Mouse (Mus musculus) hindbrain, embryonic 12.5 days (tissue): ENCODE measurements around the gene Tgfbi. TPM values are rescaled to one million over a fixed set of nuclear protein-coding genes. Genes with fewer than 3 reads are reported as not detected.
A peak's percentile ranks its signal among the peaks of the same experiment; 100 is the strongest.

ENCODE experiments used
- ATAC-seq: fragments of 200-750 bp; cut with Nextera tagmentation; 2 replicates; pipeline ENCODE4 v1.8.0; 2017; ENCODE audit warnings: moderate TSS enrichment; ENCODE audit not compliant: low FRiP score
- H3K27ac ChIP-seq: fragments of 300-500 bp; sonication (generic); 2 replicates; pipeline ENCODE4 v1.5.1; 2016; ENCODE audit warnings: mild to moderate bottlenecking
- H3K27me3 ChIP-seq: fragments of 300-500 bp; sonication (generic); 2 replicates; pipeline ENCODE4 v1.6.1; 2016; ENCODE audit warnings: mild to moderate bottlenecking
- H3K36me3 ChIP-seq: fragments of 300-500 bp; sonication (generic); 2 replicates; pipeline ENCODE4 v1.6.1; 2016; ENCODE audit warnings: mild to moderate bottlenecking
- H3K4me1 ChIP-seq: fragments of 300-500 bp; sonication (generic); 2 replicates; pipeline ENCODE4 v1.6.1; 2016
- H3K4me2 ChIP-seq: fragments of 300-500 bp; sonication (generic); replicated peaks from 2 replicates; pipeline ENCODE4 v1.6.1; 2016; ENCODE audit warnings: mild to moderate bottlenecking
- H3K4me3 ChIP-seq: fragments of 300-500 bp; sonication (generic); 2 replicates; pipeline ENCODE4 v1.5.1; 2016; ENCODE audit warnings: mild to moderate bottlenecking
- H3K9ac ChIP-seq: fragments of 300-500 bp; sonication (generic); 2 replicates; pipeline ENCODE4 v1.6.1; 2016; ENCODE audit warnings: mild to moderate bottlenecking, moderate library complexity
- H3K9me3 ChIP-seq: fragments of 300-500 bp; sonication (generic); replicated peaks from 2 replicates; pipeline ENCODE4 v1.6.1; 2016; ENCODE audit warnings: mild to moderate bottlenecking
- WGBS: fragments of 180-500 bp; shearing (Covaris S2); methylation state at CpG from one replicate; pipeline ENCODE4 v1.1.7; 2016; 5-methylcytosine and 5-hydroxymethylcytosine counted together
- polyA plus RNA-seq: library from polyadenylated mRNA; unstranded; fragments of >200 nt; fragmentation: Nextera tagmentation; extraction: Ambion mirVana; gene quantifications from 2 replicates; pipeline ENCODE4 v1.2.1, GENCODE M21; 2016

The Tgfbi gene
- polyA plus RNA-seq, 1 experiment from 2014 or later = 65.5 TPM

GRCm38 (mm10) chr13:56645744-56646143, 36.4 kb downstream of the Tgfbi start:
- WGBS = 75% methylated on average over 6 of the region's 6 CpGs

GRCm38 (mm10) chr13:56647597-56648405, 38.5 kb downstream of the Tgfbi start:
- ATAC-seq = no peak
- Histone ChIP-seq H3K9me3 (no peaks in the 10 kb centered on the region), H3K4me2 (no peak overlapping the region), H3K4me1 (peaks cover 15% of the 10 kb centered on the region), H3K9ac (no peak overlapping the region), H3K4me3 (no peak overlapping the region), H3K27me3 (no peaks in the 10 kb centered on the region), H3K36me3 (no peaks in the 10 kb centered on the region), H3K27ac (peak overlapping the region; percentile 41; the same call in 1 of the 2 replicates)
- 74% methylated on average over 10 of the region's 10 CpGs for WGBS

More at GRCm38 (mm10) chr13:56645744-56646143, 36.4 kb downstream of the Tgfbi start:
- Histone ChIP-seq H3K27ac (no peak overlapping the region), H3K4me1 (peaks cover 15% of the 10 kb centered on the region), H3K9me3 (no peaks in the 10 kb centered on the region), H3K4me3 (no peak overlapping the region), H3K9ac (no peak overlapping the region), H3K27me3 (no peaks in the 10 kb centered on the region), H3K4me2 (no peak overlapping the region), H3K36me3 (no peaks in the 10 kb centered on the region)
- ATAC-seq = no peak

- Histone ChIP-seq H3K36me3 (no peaks in the 10 kb centered on the region), H3K4me3 (no peak overlapping the region), H3K4me1 (peaks cover 15% of the 10 kb centered on the region), H3K9me3 (no peaks in the 10 kb centered on the region), H3K27me3 (no peaks in the 10 kb centered on the region), H3K9ac (no peak overlapping the region), H3K27ac (no peak overlapping the region), H3K4me2 (no peak overlapping the region)
- 79% methylated on average over 2 of the region's 2 CpGs for WGBS
- no peak for ATAC-seq
These were observed 40.7 kb downstream of the Tgfbi start for GRCm38 (mm10) chr13:56650020-56650419.

GRCm38 (mm10) chr13:56652381-56652780, 43.1 kb downstream of the Tgfbi start:
- Histone ChIP-seq H3K9ac (no peak overlapping the region), H3K4me1 (peaks cover 15% of the 10 kb centered on the region), H3K36me3 (no peaks in the 10 kb centered on the region), H3K4me2 (no peak overlapping the region), H3K4me3 (no peak overlapping the region), H3K27ac (no peak overlapping the region), H3K27me3 (no peaks in the 10 kb centered on the region), H3K9me3 (no peaks in the 10 kb centered on the region)
- 62% methylated on average over 8 of the region's 8 CpGs for WGBS
- ATAC-seq = no peak

GRCm38 (mm10) chr13:56654176-56654575, 44.9 kb downstream of the Tgfbi start:
- whole genome bisulfite sequencing = 80% methylated on average over 5 of the region's 5 CpGs
- Histone ChIP-seq H3K9ac (no peak overlapping the region), H3K27ac (no peak overlapping the region), H3K4me1 (no peaks in the 10 kb centered on the region), H3K4me2 (no peak overlapping the region), H3K36me3 (no peaks in the 10 kb centered on the region), H3K4me3 (no peak overlapping the region), H3K27me3 (no peaks in the 10 kb centered on the region), H3K9me3 (no peaks in the 10 kb centered on the region)
- no peak for ATAC-seq

- WGBS = 39% methylated on average over 7 of the region's 7 CpGs
- Histone ChIP-seq H3K27ac (no peak overlapping the region), H3K4me1 (0 out of 2 replicates have a peak, but pooled peaks cover 4% of the 10 kb centered on the region)
These were observed 48.7 kb downstream of the Tgfbi start for GRCm38 (mm10) chr13:56657946-56658512.

GRCm38 (mm10) chr13:56658931-56659330, 49.6 kb downstream of the Tgfbi start:
- Histone ChIP-seq H3K27me3 (no peaks in the 10 kb centered on the region), H3K9ac (no peak overlapping the region), H3K4me1 (0 out of 2 replicates have a peak, but pooled peaks cover 4% of the 10 kb centered on the region), H3K27ac (no peak overlapping the region), H3K36me3 (no peaks in the 10 kb centered on the region), H3K4me2 (no peak overlapping the region), H3K9me3 (no peaks in the 10 kb centered on the region), H3K4me3 (no peak overlapping the region)
- 72% methylated on average over 6 of the region's 6 CpGs for WGBS
- no peak for ATAC-seq

More at GRCm38 (mm10) chr13:56657946-56658512, 48.7 kb downstream of the Tgfbi start:
- ATAC-seq = no peak
- Histone ChIP-seq H3K4me2 (no peak overlapping the region), H3K9ac (no peak overlapping the region), H3K9me3 (no peaks in the 10 kb centered on the region), H3K4me3 (no peak overlapping the region), H3K36me3 (no peaks in the 10 kb centered on the region), H3K27me3 (no peaks in the 10 kb centered on the region)

GRCm38 (mm10) chr13:56661914-56662621, 52.7 kb downstream of the Tgfbi start:
- H3K4me1 ChIP-seq = 0 out of 2 replicates have a peak, but pooled peaks cover 4% of the 10 kb centered on the region
- no peak overlapping the region for H3K4me3 ChIP-seq
- no peaks in the 10 kb centered on the region for H3K27me3 ChIP-seq
- no peaks in the 10 kb centered on the region for H3K36me3 ChIP-seq
- WGBS = 71% methylated on average over 7 of the region's 7 CpGs
- H3K27ac ChIP-seq = no peak overlapping the region
- H3K9ac ChIP-seq = no peak overlapping the region
- no peak overlapping the region for H3K4me2 ChIP-seq
- no peaks in the 10 kb centered on the region for H3K9me3 ChIP-seq
- ATAC-seq = no peak

- Histone ChIP-seq H3K4me2 (no peak overlapping the region), H3K9me3 (no peaks in the 10 kb centered on the region), H3K9ac (no peak overlapping the region), H3K36me3 (no peaks in the 10 kb centered on the region), H3K4me3 (no peak overlapping the region), H3K27ac (no peak overlapping the region), H3K27me3 (no peaks in the 10 kb centered on the region), H3K4me1 (0 out of 2 replicates have a peak, but pooled peaks cover 4% of the 10 kb centered on the region)
- WGBS = 72% methylated on average over 17 of the region's 17 CpGs
- ATAC-seq = no peak
These were observed 55.2 kb downstream of the Tgfbi start for GRCm38 (mm10) chr13:56664256-56665170.

GRCm38 (mm10) chr13:56671206-56671605, 61.9 kb downstream of the Tgfbi start:
- H3K4me3 ChIP-seq = no peak overlapping the region
- no peak overlapping the region for H3K4me2 ChIP-seq
- 56% methylated on average over 11 of the region's 11 CpGs for WGBS
- no peaks in the 10 kb centered on the region for H3K27me3 ChIP-seq
- ATAC-seq = no peak
- H3K4me1 ChIP-seq = no peaks in the 10 kb centered on the region
- no peaks in the 10 kb centered on the region for H3K9me3 ChIP-seq
- no peak overlapping the region for H3K27ac ChIP-seq
- H3K9ac ChIP-seq = no peak overlapping the region
- H3K36me3 ChIP-seq = no peaks in the 10 kb centered on the region

- H3K27me3 ChIP-seq = 0 out of 2 replicates have a peak, but pooled peaks cover 3% of the 10 kb centered on the region
- ATAC-seq = no peak
- no peak overlapping the region for H3K9ac ChIP-seq
- H3K4me3 ChIP-seq = no peak overlapping the region
- no peaks in the 10 kb centered on the region for H3K9me3 ChIP-seq
- no peak overlapping the region for H3K4me2 ChIP-seq
- no peak overlapping the region for H3K27ac ChIP-seq
- WGBS = 73% methylated on average over 4 of the region's 4 CpGs
- H3K4me1 ChIP-seq = peaks cover 12% of the 10 kb centered on the region
- H3K36me3 ChIP-seq = no peaks in the 10 kb centered on the region
These were observed 68.4 kb downstream of the Tgfbi start for GRCm38 (mm10) chr13:56677731-56678130.
